Mouse (Mus musculus): ENCODE measurements around the gene Hnrnpa3. TPM values are rescaled to one million over a fixed set of nuclear protein-coding genes. Genes with fewer than 3 reads are reported as not detected.
"Not testable (repeated sequence)": the region's sequence is repeated elsewhere in the genome, so short reads cannot be mapped to it uniquely, and the experiment has no call there.

Gene Hnrnpa3
- total RNA-seq, 1 experiment from 2014 or later, result 426 TPM

DNA sequence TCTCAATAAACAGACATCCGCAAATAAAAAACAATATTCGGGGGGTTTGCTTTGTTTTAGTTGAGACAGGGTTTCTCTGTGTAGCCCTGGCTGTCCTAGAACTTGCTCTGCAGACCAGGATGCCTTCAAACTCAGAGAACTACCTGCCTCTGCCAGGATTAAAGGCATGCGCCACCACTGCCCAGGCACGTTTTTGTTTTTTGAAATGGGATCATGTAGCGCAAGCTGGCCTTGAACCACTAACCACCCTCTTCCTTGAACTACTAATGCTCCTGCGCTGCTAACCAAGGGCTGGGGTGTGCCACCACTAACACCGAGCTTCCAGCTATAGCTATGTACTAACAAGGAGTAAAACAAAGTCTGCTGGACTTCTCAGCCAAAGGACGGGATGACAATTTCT is 20.9 kb downstream of the Hnrnpa3 start:
- no peak for DNase-seq

DNA sequence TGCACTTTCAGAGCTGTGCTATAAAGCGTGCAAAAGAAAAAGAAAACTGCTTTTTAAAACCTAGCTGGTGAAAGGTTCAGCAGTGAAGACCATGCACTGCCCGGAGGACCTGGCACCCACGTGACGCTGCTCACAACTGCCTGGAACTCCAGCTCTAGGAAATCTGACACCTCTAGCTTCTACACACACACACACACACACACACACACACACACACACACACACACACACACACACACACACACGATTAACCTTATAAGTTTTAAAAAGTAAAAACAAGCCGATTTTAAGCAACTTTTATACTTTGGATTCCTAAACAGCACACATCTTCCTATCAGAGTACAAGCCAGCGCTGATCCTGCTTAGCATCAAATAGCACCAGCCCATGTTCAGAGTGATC is 22.4 kb downstream of the Hnrnpa3 start:
- no peak for DNase-seq

DNA sequence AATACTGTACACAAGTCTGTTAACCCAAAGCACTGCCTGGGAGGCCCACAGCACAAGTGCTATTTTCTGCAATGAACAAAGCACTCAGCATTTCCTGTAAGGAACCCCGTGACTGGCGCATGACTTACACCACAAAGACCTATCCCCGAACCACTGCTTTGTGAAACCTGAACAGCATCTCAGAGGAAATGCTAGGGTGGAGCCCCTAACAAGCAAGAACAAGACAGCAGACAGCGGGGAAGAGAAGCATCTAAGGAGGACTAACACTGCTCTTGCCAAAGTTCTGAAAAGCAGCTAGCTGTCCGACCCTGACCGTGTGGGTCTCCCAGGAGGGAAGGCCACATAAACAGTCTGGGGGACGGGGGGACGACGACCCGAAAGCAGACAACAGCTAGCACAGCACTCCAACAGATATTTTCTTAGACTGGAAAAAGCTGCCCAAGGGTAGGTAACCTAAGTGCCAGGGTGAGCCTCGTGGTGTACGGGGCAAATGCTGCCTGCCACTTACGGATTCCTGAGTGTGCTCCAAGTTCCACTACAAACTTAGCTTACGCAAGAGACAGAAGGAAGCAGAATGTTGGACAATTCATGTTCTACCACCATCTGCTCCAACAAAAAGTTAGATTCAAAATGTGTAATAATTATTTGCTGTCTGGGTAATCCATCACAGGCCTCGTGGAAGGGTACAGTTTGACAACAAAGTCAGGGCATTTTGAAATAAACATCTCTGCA is 24.1 kb downstream of the Hnrnpa3 start:
- DNase-seq, result no peak

DNA sequence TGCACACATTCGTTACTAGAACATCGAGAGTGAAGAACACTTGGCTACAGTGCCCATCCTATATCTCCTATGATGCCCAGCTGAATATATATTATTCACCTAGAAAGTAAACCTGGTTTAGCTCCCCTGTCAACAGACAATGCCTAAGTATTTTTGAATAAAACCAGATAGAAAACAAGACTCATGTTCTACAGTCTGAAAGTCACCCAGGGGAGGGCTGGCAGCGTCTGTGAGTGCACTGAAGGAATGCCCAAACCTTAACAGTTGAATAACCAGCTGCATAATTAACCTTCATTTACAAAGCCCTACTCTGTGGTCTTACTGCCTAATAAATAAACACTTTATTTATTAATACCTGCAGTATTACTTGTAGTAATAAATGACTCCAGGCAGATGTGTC is 25.5 kb downstream of the Hnrnpa3 start:
- DNase-seq, result no peak

DNA sequence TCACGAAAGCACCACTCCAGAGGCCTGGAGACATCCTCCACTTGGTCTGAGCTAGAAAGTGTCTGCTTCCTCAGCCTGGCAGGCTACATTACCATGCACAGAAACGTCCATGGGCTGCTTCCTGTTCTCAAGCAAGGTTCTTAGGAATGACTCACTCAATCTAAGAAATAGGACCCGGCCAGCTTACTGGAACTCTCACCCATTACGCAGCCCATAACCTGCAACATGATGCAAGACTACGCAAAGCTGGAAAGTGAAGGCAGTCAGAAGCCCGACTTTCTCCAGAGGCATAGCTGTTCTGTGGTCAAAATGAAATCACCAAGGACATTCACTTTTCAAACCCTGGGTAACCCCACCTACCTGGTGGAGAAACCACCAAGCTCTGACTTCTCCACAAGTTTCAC is 26.4 kb downstream of the Hnrnpa3 start:
- DNase-seq, result no peak

DNA sequence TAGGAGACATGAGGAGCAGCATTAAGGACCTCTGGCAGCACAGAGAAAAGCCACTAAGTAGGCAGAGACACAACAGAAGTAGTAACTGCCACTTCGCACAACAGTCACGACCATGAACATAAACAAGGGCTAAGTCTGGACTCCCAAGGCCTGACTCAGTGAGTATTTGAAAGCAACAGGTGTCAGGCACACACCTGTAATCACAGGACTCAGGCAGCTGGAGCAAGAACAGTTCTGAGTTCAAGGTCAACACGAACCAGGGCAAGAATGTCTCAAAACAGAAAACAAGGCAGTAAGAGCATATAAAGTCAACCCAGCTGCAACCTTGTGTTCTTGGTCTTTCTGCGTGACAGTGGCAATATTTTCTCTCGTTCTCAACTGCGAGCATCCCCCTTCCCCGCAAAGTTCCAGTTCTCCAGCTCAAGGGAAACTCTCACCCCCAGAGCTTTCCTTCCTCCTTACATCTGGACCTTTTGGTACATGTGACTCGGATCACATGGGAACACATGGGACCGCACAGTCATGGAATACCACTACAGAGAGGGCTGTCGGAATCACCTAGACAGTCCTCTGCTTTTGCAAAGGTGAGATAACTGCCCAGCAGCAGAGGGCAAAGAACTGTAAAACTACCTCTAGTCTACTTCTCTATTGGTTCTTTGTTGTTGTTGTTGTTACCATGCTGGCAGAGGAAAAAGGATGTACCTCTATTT is 28.1 kb downstream of the Hnrnpa3 start:
- DNase-seq, result no peak

DNA sequence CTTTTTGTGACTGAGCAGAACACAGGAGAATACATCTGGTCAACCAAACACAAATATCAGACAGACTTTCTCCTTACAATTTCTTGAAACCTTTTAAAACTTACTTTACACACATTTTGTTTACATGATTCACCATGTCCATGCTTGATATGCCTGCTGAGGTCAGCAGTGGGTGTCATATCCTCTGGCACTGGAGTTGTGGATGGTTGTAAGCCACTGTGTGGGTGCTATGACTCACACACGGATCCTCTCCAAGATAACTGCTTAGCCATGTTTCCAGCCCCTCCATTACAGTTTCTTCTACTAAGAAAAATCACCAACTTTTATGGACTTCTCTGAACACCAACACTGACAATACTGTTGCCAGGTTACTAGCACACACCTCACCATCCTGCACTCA is 29.8 kb downstream of the Hnrnpa3 start:
- no peak for DNase-seq

DNA sequence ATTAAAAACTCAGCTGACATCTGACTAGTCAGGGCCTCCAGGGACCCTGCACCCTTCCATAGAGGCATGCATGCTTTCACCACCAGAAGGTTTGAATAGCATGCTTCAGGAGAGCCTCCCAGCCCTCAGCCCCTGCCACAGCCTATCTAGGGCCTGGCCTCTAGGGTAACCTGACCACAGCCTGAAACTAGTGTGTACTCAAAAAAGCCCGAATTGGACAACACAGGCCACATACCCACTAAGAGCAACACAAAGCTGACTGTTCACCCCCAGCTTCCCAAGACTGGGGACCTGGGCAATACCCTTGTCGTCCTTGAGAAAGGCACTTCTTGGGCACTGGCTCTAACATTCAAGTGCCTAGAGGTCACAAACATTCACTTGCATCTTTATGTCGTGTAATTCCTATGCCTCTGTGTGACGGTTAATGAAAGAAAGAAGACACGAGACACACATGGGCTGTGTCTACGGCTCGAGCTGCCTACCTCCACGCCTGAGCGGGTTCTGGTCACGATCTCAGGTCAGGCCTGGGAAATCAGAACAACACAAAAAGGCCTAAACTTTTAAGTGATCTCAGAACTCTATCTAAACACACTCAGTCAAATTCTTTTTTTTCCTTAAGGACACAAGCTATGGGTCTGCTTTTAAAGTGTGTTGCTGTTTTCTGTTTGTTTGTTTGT is 30.6 kb downstream of the Hnrnpa3 start:
- no peak for DNase-seq

DNA sequence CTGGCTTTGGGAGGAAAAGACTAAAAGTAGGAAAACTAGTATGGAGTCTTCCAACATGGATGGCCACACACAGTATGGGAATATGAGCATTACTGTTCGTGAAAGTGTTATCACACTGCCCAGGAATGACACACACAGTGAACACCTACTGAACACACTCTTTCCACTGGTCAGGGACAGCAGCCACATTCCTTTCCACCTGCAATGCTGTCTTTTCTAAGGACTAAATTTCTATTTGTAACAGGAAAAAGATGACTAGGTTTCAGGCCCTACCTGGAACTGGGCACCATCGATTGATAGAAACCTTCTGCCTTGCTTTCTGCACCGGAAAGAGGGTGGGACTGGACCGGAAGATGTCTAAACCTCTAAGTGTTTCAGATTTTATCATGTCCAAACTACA is 31.6 kb downstream of the Hnrnpa3 start:
- DNase-seq, result no peak

DNA sequence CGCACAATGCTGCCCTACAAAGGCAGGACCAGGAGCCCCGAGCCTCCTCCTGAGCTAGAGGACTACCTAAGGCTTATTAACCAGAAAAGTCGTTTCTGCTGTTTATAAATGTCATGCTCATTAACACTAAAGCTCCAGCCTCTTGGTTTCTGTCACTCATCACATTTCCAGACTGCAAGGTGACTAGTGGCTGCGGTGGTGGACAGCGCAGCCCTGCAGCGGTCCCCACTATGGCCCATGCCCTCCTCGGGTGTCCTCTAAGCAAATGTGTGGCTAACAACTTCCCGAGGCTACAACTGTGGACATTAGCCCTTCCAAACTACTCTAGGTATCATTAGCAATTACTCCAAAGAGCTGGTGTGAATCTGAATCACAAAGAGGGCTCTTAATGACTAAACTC is 32.3 kb downstream of the Hnrnpa3 start:
- DNase-seq, result no peak

DNA sequence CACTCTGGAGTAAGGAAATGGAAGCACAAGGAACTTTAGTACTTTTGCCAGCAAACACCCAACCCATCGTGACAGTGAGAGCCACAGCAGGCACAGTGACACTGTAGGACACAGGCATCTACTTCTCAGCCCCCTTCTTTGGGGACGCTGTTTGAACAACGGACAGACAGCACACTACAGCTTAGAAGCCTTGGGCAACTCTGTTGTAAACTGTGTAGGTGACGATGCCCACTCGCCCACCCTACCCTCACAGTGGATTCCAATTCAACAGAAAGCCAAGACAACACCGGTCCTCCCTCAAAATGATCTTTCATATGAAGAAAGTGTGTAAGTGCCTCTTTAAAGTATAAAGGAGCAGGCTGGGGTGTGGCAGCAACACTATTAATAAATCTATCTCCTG is 33.3 kb downstream of the Hnrnpa3 start:
- DNase-seq, result no peak

DNA sequence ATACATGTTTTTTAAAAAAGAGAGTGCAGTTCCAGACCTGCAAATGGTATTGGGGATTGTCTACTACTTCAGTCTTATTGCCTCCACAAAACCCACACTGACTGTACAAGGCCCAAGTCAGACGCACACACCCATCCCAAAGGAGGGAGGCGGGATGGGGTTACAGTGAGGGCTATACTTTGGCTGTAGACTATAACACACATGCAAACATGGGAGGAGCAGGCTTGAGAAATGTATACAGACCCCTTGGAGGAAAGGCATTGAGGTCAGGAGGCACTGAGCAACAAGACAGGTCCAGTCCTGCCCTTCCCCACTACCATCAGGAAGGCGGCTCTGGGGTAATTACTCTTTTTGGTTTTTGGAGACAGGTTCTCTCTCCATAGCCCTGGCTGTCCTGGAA is 35.9 kb downstream of the Hnrnpa3 start:
- not testable (repeated sequence) for DNase-seq

DNA sequence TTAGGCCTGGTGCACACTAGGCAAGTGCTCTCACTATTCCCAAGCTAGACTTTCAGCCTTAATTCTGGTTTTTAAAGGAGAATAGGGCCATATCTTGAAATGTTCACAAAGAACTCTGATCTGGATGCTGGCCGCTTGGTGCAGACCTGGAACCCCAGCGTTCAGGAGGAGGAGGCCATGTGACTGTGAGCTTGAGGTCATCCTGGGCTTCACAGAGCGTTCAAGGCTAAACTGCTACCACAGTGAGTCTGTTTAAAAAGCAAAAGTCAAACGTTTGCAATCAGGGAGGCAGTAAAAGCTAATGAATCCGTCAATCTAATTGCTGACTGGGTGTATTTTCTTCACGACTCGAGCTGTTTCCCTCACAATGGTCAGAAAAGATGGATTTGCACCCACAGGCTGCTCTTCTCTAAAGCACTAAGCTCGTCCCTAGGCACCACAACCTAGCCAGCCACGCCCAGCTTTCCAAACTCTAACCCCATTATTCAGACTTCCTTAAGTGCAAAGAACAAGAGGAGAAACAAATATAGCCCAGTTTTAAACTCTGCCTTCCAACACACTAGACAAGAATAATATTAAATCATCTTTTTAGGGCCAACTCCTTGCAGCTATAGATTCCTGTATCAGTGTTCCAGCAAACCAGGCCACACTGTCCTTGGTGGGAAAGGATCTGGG is 36.8 kb downstream of the Hnrnpa3 start:
- peak; percentile 23 for DNase-seq

DNA sequence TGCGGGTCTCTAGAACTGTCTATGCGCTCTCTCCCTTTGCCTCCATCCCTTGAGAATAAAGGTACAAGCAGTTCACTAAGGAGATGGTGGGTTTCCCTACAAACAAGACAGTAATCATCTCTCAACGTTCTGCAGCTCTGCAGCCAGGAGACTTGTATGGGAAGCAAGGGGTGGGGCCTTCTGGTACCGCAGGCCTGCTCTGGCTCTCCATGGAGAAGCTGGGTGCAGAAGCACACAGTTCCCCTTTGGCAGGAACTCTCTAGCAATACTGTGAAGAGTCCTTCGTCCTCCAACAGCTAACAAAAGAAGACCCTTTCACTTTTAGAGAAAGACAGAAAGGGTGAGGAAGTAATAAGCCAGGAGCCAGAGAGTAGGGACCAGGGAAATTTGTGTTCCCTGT is 37.3 kb downstream of the Hnrnpa3 start:
- DNase-seq, result peak; percentile 22

DNA sequence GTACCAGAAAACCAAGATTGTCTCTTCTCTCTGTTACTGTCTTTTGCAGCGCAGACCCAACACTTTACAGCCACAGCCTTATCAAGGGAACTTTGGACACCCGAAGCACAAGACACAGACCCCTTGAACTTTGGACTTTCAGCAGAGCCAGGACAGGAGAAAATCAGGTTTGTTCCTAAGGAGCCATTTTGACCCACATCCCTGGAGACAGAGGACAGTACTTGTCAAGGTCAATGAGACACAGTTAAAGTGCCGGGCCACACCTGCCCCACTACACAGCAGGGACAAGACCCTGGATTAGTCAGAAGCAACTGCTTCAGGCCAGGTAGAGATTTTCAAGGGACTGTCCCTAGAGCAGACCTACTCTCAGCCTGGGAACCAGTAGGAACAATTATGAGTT is 38.2 kb downstream of the Hnrnpa3 start:
- no peak for DNase-seq

DNA sequence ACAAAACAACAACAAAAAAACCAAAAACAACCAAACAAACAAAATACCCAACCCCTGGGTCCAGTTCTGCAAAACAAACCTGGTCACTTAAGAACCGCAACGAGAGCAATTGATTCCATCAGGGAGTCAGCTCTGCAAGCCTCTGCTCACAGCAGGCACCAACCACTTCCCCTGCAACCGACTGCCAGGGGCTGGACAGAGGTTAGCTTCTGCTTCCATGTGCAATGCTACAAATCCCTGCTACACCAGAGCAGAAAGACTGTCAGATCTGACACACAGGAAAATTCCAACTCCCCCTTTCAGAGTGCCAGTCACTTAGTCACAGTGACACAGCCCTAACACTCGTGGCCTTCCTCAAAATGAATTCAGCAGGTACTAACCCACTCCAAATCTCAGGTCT is 38.9 kb downstream of the Hnrnpa3 start:
- DNase-seq, result no peak

DNA sequence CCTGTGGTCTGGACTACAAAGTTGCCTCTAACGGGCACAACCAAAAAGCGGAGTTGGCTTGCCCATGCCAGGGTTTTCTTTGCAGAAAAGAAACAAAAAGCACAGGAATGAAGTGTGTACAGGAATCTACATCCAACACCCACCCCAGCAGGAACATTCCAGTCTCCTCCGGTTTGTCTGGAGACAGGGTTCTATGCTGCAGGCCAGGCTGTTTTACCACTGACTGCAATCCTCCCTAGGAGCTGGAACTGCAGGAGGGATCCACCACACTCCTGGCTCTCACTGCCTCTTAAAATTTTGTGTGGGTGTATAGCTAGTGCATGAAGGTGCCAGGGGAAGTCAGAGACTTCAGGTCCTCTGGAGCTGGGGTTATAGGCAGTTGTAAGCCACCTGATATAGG is 39.8 kb downstream of the Hnrnpa3 start:
- DNase-seq, result no peak

DNA sequence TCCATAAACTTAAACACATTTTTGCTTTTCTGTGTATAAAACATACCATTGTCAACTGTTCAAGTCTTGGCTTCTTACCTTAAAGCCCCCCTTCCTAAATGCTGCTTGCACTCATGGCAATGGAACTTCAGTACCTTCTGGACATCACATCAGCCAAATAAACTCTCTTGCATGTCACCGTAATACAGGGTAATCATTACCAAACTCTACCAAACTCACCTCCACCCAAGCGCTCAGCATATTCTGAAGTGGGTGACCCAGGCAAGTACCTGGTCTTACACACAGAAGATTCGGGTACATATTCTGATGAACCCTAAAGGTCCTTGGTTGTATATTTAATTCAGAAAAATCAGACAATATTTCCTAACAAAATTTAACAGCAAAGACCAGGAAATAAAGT is 41.5 kb downstream of the Hnrnpa3 start:
- no peak for DNase-seq

DNA sequence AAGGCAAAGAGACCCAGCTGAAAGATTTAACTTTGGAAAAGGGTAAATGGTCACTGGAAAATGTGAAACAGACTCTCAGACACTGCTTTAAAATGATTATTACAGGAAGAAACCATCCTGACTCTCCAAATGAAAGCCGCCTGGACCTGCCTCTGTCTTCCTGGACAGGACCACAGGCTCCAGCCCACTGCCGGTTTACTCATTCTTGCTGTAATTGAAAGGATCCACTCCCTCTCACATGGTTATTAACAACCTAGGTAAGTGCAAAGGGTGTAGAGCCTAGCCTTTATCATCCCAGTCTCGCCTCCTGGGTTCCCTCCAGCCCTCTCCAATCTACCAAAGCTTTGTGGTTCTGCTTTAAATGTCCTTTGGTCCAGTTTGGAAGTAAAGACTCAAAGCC is 42.1 kb downstream of the Hnrnpa3 start:
- no peak for DNase-seq

DNA sequence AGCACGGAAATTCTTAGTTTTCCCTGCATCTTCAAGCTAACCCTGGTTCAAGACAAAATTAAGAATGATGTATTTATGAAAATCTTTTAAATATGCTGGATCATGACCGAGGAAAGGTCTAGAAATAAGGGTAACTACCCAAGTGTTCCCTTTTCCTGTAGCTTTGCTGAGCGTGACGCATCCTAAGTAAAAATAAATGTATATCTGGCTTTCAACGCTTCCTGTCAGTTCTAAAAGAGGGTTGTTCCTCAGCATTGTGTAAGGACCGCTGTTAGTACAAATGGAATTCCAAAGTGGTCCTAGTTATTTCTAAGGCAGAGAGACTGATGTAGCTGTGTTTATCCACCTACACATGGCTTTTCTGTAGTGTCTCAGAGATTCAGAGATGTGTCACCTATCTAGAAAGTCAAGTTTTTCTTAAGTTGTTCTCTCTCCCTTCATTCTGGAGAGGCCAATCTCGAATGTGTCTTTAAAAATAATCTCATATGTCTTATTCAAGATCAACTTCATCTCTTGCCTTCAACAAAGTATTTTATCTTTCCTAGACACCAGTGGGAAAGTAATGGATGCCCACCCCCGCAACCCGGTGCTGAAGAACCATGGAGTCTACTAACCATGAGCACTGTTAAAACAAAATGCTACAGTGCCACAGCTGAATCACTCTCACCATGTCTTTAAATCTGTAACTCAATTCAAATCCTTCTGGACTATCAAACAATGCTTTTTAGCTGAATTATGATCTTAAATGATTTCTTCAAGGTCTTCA is 42.9 kb downstream of the Hnrnpa3 start:
- no peak for DNase-seq

DNA sequence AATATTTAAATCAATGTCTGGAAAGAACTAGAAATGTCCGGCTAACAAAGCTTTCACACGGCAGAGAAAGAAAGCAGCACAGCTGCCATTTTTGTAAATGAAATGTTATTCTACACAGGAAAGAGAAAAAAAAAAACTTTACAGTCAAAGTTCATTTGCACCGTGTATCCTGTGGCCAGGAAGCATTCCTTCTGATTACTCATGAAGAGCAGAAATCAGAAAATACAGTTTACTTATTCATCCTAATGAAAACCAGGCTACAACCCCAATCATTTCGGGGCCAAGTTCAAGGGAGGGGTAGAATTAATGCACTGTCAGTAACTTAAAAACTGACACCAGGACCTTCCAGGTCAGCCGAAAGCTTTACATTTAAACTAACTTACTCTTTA is 43.5 kb downstream of the Hnrnpa3 start:
- no peak for DNase-seq
